Mouse (Mus musculus) CH12.LX (cell line): ENCODE data around the gene Nsl1.

ENCODE experiments used
- BHLHE40 ChIP-seq: IDR thresholded peaks from 2 replicates; pipeline ENCODE4 v1.6.1; 2011; ENCODE audit warnings: mild to moderate bottlenecking, low read depth, low read length, improper control_type of control experiment
- CTCF ChIP-seq, 2 experiments: IDR thresholded peaks in 1 of 2; conservative IDR thresholded peaks in 1 of 2; 2 replicates each; pipeline ENCODE4 v1.5.1; 2011 to 2012; ENCODE audit warnings: low read depth in 2 of 2, low read length in 2 of 2, improper control_type of control experiment in 1 of 2, inconsistent platforms in 1 of 2, mild to moderate bottlenecking in 1 of 2, moderate library complexity in 1 of 2
- MAX ChIP-seq: IDR thresholded peaks from 2 replicates; pipeline ENCODE4 v1.6.1; 2011; ENCODE audit warnings: low read length, improper control_type of control experiment
- SMC3 ChIP-seq: IDR thresholded peaks from 2 replicates; pipeline ENCODE4 v1.6.1; 2011; ENCODE audit warnings: low read depth, low read length, improper control_type of control experiment
- TCF12 ChIP-seq: IDR thresholded peaks from 2 replicates; pipeline ENCODE4 v1.6.1; 2014; ENCODE audit warnings: low read depth, mild to moderate bottlenecking, inconsistent platforms, low read length, improper control_type of control experiment
- USF1 ChIP-seq: IDR thresholded peaks from 2 replicates; pipeline ENCODE4 v1.6.1; 2014; ENCODE audit warnings: low read depth, mild to moderate bottlenecking, inconsistent platforms, low read length, improper control_type of control experiment

GRCm38 (mm10) chr1:191071613-191072012, 8.8 kb downstream of the Nsl1 start:
- no peak for TF ChIP-seq TCF12
- no peak for TF ChIP-seq CTCF (conservative IDR thresholded peaks at IDR 0.05 in 1 of 2, IDR thresholded peaks at IDR 0.05 in 1 of 2; ENCODE audit: low read depth in 2 of 2, low read length in 2 of 2)
- no peak for TF ChIP-seq BHLHE40
- no peak for TF ChIP-seq USF1
- TF ChIP-seq MAX, result no peak
- no peak for TF ChIP-seq SMC3
